Mouse (Mus musculus) stomach, postnatal 0 days (tissue): ENCODE measurements around the gene Tmem45a.

Experiments
- CTCF ChIP-seq: IDR thresholded peaks from 2 replicates; pipeline ENCODE4 v1.5.1; 2016; ENCODE audit warnings: antibody characterized with exemption, low read depth, mild to moderate bottlenecking, moderate library complexity
- EP300 ChIP-seq: optimal IDR thresholded peaks from 2 replicates; pipeline ENCODE3; 2016; ENCODE audit warnings: antibody characterized with exemption

DNA sequence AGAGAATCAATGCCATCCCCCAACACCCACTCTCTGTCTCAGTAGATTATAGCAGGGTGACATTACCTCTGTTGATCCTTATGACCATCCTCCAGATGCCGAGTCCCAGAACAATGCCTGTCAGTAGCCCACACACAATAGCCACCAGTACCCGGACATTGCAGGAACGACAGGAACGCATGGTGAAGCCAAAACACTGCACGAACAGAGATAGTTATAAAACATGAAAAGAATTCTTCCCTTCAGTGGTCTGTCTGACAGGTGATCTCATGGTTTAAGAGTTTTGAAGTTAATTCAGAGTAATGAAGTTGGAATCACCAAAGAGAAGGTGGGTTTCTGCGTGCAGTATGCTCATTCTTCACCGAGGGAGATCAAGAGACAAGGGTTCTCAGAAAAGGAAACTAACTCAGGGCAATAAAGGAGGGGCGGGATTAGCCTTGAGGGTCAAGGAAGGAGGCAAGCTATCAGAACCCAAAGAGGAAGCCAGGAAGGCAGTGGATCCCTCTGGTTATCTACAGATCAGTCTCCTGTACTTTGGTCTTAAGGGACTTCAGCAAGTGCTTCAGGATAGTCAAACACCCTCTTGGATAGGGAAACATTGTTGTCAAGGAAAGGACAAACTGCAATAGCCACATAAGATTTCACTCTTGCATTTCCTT, 90.4 kb downstream of the Tmem45a start, which contains the start of gene Adgrg7:
- TF ChIP-seq CTCF: no peak
- TF ChIP-seq EP300: no peak
